Mouse (Mus musculus) embryo, embryonic 11.5 days (tissue): ENCODE data around the gene Arap1.

ENCODE experiments used
- DNase-seq: peaks from one replicate; pipeline ENCODE4 v3.0.0-alpha.2; 2012; ENCODE audit warnings: low read depth, low spot score

Gene Arap1

DNA sequence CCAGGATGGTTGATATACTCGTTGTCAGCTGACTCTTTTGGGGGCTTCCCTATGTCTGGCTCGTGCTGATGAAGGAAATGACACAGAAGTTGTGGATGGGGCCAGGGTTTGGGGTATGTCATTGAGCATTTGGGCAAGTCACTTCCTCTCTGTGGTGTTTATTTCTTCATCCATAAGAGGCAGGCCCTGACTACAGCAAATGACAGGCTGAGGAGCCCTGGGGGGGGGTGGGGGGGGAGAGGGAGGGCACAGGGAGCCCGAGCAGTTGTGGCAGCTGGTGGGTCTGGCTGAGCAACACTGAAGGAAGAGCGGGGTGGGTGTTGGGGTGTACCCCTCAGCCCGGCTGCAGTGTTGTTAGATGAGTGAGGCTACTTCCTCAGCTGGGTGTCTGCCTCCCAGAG lies 14.9 kb downstream of the Arap1 start:
- no peak for DNase-seq

DNA sequence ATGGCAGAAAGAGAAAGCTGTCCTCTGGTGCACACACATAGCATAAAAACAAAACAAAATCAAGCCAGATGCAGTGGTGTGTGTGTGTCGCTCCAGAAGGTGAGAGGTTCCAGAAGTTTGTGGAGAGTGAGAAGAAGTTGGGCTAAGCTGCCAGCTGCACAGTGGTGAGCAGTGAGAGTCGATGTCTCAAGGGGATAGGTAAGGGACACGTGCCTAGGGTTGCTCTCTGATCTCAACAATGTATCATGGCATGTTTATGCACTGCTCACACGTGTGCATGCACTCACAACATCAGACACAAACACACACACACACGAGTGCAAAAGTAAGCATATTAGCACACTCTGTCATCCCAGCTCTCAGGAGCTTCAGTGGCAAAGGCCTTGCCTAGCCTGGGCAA lies 16.0 kb downstream of the Arap1 start:
- DNase-seq = no peak

DNA sequence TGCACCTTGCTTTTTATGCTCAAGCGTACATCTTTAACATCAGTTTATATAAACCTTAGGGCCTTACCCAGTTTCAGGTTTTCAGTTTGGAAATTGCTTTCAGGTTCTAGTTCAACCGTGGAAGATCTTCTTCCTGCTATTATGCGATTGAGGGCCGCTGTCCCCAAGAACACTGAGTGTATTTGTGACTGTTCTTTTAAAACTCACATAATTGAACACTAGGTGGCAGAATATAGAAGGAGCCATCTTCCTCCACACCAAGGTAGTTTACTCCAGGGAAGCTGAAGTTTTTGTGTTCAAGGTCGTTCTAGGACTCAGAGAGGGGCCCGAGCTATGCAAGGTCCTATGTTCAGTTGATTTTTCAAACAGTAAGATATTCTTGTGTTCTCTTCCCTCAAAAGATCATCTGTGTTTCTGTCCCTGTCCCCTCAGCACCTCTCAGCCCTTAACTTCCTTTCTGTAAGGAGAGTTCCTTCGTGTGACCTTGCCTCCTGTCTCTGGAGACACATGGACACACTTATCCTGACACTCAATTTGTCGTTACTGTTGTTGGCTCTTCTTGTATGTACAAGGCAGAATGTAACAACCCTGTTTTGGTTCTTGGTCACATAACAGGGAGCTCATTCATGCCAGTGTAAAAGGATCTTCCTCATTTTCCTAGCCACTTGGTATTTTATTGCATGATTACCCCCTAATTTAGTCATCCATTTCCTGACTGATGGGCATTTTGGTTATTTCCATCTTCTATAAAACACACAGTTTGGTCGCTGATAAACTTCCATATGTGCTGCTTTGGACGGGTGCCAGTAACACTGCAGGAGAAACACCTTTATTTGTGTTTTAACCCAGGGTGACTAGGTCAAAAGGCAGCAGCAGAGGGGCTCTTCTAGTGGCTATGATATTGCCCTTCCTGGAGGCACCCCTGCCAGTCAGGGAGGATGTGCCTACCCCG lies 20.3 kb downstream of the Arap1 start:
- no peak for DNase-seq

DNA sequence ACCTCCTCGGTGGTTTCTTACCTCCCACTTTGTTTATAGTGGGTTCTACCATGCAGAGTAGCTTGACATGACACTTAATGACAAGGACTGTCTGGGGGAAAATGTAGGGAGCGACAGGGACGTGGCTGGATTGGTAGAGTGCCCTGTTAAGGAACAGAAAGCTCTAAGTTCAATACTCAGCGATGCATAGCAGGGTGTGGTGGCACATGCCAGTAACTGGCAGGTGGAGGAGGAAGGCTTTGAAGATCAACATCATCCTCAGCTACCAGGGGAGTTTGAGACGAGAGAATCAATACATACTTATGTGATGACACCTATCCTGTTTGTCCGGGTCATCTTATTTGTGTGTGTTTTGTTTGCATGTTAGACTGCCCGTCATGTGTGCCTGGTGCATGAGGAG lies 21.8 kb downstream of the Arap1 start:
- DNase-seq = no peak

DNA sequence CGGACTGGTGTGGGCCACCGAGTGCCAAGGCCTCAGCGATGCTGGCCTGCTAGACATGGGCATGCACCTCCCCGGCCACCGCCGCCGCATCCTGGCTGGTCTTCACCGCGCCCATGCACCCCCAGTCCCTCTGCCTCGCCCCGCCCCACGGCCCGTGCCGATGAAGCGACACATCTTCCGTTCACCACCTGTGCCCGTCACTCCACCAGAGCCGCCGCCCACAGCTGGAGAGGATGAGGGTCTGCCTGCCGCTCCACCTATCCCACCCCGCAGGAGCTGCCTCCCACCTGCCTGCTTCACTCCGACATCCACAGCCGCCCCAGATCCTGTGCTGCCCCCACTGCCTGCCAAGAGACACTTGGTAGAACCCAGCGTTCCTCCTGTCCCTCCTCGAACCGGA lies 25.2 kb downstream of the Arap1 start:
- DNase-seq = no peak

DNA sequence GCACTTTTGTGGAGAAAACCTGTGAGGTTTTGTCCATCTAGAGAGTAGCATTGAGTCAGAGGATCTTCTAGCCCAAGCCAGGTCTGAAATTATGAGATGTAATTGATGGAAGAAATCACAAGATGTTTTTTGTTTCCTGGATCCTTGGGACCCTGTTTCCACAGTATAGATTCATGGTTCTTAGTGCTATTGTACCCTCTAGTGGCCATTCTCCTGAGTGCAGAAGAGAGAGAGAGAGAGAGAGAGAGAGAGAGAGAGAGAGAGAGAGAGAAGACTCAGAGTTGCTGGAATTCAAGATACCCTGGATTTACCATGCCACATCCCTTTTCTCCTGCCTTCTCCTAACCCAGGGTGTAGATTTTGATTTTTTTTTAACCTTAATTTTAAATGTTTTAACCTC lies 26.3 kb downstream of the Arap1 start:
- no peak for DNase-seq

DNA sequence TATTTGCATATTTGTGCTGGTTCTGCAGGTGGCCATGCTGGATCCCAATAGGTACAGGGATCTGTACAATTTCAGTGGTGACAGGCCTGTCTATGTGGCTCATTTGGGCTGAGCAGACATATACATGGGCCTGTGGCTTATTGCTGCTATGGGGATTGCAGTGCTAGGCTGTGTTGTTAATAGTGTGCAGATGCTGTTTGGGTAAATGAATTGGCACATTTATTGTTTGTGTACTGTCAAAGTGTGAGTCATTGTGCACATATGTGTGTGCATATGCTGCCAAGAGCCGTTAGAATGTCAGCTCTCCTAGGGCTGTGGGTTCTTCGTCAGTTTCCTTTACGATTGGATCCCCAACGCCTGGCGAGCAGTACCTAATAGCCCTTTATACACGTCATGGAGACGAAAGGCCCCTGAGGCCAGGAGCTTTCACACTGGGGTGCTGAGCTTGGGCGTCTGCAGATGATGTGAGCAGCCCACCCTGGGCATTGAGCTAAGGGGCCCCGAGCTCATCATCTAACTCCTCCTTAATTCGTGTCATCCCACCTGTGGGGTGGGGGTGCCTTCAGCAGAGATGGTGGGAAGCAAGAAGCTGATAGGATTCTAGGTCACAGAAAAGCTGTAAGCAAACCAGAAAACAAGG lies 29.0 kb downstream of the Arap1 start:
- DNase-seq = no peak

DNA sequence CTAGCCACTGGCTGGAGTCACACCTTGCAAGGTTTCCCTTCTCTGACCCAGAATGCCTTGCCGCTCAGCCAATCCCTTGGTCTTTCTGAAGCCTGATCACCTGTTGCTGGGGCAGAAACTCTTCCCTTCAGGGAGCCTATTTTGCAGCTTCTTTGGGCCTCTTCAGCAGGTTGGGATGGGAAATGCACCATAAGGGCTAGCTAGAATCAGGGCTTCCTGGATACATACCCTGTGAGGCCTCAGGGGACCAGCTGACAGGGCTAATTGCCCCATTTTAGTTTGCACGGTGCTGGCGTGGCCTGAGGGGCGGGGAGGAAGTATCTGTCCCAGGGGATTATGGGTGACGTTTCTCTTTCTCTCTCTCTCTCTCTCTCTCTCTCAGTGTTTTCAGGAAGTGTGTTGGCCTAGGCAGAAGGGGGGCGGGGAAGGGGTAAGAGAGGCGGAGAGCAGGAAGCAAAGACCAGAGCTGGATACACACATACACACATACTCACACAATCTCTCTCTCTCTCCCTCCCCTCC lies 29.9 kb downstream of the Arap1 start:
- no peak for DNase-seq

DNA sequence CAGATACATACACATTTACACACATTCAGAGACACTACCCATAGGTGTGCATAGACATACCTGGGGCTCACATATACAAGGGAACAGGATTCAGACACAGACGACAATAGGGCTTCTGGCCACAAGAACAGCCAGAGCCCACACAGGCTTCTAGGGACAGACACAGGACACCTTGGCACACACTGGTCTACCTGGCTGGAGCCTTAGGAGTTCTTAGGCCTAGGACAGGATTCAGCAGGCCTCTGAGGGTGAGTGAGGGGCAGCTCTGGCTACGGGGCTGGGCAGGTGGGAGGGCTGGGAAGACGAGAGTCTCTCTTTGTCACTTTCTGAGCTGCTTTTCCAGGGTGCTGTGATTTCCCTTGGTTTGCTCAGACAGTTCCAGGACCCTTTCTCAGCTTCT lies 30.4 kb downstream of the Arap1 start:
- no peak for DNase-seq

DNA sequence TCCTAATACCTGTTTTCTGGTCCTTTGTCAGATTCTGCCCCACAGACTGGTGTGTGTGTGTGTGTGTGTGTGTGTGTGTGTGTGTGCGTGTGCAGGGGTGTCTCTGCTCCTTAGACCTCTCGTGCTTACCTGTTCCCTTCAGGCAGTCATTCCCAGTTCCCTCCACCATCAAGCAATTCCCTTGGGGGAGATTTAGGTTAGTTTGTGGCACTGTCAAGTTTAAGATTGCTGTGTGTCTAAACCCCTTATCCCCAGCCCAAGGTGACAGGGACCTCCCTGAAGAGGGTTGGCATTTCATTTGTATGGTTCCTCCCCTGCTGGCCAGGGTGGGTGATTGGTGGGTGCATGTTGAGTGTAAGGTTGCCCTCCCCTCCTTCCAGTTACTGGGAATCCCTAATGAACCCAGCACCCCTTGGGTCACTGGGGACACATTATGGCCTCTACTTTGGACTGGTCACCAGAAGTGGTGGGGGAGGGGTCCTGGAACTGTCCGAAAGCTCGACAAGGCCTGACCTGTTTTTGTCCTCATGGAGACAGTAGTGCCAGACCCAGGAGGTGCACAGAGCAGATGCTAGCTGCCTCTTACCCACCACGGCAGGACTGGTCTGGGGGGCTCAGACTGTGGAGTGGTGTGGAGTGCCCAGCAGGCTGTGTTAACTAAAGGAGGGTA lies 31.1 kb downstream of the Arap1 start:
- no peak for DNase-seq

DNA sequence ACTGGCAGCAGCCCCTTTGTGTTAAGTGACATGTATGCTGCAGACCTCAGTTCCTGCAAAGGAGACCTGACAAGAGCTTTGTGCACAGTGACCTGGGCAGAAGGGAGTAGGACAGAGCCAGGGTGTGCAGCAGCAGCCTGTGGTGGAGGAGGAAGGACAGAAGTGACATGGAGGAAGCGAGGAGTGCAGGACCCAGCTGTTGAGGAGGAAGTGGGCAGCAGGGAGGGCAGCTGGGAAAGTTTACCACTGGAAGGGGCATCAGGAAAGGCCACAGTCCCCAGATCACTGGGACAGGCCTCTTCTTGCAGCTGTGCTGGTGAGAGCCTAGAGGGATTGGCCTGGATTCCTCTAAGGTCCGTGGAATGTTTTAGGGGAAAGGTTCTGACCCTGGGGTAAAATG lies 31.9 kb downstream of the Arap1 start:
- no peak for DNase-seq

DNA sequence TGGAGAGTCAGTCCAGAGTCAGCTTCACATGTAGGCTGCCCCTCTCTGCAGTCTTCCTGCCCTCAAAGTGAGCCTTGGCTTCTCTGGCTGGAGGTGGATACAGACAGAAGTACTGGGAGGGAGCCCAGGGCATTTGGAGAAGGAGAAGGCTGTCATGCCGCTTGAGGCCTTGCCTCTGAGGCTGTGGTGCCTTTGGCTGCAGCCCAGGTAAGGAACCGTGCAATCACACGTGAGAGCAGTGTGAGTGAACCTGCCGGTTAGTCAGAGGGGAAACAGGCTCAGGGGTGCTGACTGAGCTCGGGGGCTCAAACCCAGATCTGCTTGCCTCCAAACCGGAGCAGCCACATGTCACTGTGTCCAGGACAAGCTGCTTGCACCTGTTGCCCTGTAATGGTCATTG lies 33.6 kb downstream of the Arap1 start:
- DNase-seq = no peak

DNA sequence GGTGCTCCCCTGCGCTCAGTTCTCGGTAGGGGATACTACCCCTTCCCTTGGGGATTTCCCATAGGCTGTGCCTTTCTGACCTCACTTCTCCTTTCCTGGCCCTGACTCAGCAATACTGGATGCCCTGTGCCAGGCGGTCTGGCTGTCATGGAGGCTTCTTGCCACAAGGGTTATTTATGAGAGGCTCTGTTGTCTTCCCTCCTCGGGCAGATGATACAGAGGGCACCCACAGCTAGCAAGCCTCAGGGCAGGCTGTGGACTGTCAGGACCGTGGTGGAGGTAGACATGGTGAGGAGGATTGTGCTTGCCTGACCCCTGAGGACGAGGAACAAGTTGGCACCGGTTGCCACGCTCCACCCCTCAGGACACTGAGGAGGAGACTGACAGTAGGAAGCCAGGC lies 34.5 kb downstream of the Arap1 start:
- no peak for DNase-seq

DNA sequence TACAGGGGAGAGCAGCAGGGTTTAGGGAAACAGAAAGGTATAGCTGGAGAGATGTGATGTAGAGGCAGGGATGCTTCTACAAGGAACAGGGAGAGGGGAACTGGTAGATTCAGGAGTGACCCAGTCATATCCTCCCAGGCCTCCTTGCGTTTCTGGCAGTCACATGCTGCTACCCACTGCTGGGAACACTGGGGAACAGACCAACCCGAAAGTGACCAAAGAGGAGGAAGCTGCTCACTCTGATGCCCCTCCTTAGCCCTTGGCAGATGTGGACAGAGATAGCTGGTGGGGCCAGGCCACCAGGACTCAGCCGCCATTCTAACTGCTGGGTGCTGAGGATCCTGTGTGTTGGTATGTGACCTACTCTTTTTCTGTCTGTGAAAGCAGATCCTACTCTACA lies 35.9 kb downstream of the Arap1 start:
- DNase-seq = no peak

DNA sequence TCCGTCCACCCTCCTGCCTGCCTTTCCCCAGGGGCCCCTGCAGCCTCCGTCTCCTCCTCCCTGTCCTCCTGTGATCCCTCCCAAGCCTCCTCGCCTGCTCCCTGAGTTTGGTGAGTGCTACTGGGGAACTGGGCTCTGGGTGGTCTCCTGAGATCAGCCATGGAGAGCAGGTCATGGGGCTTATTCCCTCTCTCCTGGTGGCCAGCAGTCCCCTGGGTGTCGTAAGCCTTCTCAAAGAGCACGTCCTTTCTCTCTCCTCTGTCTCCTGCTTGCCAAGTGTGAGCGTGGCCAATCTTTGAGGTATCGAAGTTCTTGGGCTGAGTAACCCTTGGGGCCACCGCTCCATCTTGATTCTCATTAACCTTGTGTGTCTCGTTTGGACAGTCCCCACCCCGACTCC lies 37.1 kb downstream of the Arap1 start:
- no peak for DNase-seq

DNA sequence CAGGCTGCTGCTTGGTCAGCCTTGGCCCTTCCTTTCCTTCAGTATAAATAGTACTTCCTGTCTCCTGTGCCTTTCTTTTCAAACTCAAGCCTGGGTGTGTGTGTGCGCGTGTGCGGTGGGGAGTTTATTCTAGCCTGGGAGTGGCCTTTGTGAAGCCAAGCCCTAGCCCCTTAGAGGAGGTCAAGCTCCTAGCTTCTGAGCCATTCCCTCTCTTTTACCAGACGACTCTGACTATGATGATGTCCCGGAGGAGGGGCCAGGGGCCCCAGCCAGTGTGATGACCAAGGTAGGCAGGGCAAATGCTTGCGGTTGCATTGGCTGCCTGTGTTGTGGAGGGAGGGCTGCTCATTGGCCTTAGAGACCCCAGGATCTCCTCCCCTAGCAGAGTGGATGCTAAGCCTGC lies 37.5 kb downstream of the Arap1 start:
- DNase-seq = no peak

DNA sequence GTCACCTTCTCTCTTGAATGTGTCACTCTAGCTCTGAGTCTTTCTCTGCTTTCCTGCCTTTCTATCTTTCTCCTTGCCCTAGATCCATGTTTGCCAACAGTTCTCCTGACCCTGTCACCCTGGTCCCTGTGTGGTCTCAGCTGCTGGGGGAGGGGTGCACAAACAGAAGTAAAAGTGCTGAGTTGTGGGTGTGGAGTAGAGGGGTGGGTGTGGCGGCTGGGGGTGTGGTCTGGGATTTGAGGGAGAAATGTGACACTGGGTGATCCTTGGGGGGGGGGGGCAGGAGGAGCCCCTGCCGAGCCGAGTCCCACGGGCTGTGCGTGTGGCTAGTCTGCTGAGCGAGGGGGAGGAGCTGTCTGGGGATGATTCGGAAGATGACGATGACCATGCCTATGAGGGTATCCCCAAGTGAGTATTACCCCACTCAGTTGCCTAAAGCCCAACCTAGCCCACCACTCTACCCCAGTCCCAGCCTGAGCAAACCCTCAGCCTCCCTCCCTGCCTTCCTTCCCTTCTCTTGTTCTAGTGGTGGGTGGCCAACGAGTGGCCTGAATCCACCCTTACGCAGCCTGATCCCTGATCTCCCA lies 38.1 kb downstream of the Arap1 start:
- DNase-seq = no peak

DNA sequence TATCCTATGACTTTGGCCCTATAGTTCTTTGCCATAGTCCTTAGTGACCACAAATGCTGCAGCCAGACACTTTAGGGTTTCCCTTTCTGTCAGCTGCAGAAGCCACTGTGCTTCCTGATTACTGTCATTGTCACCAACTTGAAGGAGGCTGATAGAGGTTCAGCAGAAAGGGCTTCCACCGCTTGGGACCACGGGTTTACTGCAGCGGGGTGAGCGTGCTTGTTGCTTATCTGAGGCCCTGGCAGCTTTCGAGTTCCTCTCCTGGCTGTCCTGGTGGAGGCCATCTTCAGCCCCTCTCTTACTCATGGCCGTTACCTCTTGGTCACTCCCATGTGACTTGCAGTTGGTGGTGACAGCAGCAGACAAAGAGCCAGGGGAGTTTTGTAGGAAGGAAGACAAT lies 41.4 kb downstream of the Arap1 start:
- no peak for DNase-seq

DNA sequence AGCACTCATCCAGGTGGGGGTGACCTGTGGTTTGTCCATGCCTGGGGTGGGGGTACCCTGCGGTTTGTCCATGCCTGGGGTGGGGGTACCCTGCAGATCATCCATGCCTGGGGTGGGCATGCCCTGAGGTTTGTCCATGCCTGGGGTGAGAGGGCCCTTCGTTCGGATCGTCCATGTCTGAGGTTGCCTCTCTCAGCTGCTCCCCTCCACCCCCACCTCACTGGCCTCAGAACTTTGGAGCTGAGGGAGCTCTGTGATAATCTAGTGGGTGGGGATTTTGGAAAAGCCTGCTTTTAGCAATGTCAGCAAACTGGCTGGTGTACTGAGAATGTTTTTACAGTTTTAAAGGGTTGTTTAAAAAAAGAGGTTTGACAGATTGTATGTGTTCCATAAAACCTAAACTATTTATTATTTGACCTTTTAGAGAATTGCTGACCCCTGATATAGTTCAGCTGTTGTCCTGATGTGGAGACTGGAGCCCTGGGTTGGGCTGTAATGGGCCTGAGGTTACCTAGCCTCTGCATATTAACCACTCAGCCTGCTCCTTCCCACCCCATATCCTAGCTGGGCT lies 44.1 kb downstream of the Arap1 start:
- DNase-seq = no peak

DNA sequence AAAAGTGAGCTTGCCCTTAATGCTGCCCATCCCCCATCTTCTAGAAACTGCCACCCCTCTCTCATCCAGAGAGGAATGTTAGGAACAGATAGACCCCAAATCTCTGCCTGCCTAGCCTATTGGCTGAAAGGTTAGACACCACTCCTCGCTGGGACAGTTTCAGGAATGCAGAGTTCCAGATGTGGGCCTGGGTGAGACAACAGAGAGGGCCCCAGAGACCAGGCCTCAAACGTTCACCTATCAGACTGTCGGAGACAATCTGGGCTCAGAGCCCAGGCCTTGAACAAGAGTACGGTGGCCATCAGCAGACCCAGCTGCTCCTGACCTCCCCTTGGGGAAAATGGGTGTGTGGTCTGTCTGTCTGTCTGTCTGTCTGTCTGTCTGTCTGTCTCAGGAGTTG lies 45.1 kb downstream of the Arap1 start:
- DNase-seq = no peak

DNA sequence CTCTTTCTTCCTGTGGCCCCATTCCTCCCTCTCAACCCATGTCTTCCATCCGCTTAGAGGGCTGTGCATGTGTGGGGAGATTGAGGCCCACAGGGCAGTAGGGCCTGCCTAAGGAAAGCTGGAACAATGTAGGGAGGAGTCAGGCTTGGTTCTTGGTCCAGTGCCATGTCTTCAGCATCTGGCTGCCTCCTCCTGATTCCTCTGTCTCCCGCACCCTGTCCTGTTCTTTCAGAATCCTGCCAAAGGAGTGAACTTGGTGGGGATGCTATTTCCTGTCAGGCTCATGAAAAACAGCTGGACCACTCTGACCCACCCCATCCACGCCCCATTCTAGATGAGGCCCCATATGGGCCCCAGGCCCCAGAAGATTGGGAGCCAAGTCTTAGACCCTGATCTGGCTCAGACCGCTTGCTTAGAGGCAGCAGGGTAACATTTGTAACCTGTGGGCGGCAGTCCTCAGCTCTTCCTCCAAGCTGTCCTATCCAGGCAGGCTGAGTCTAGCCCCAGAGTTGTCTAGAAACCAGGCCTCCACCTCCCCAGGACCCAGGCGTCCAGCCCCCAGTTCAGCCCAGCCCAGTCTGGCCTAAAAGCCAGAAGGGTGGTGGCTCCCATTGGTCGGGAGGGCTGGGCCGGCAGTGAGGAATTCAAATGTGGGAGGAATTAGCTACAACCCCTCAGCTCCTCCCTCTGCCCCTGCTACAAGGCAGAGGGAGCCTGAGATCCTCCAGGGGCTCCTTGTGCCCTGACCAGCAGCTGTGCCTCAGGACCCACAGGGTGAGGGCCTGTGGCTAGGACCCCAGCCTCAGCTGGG lies 46.0 kb downstream of the Arap1 start:
- DNase-seq = no peak
